Mouse (Mus musculus) intestine, postnatal 0 days (tissue): ENCODE measurements around the gene Cxadr. TPM values are rescaled to one million over a fixed set of nuclear protein-coding genes. Genes with fewer than 3 reads are reported as not detected.

ENCODE experiments used
- ATAC-seq: fragments of 200-750 bp; cut with Nextera tagmentation; 2 replicates; pipeline ENCODE4 v1.8.0; 2017; ENCODE audit warnings: mild to moderate bottlenecking, moderate TSS enrichment, moderate library complexity
- H3K27ac ChIP-seq: fragments of 300-500 bp; sonication (generic); 2 replicates; pipeline ENCODE4 v1.5.1; 2014; ENCODE audit warnings: mild to moderate bottlenecking, low read depth, low read length, moderate library complexity
- H3K27me3 ChIP-seq: fragments of 300-500 bp; sonication (generic); replicated peaks from 2 replicates; pipeline ENCODE4 v1.6.1; 2014; ENCODE audit warnings: low read length, mixed read lengths; ENCODE audit not compliant: control insufficient read depth, insufficient read depth
- H3K36me3 ChIP-seq: fragments of 300-500 bp; sonication (generic); 2 replicates; pipeline ENCODE4 v1.6.1; 2014; ENCODE audit warnings: mild to moderate bottlenecking, moderate library complexity; ENCODE audit not compliant: control insufficient read depth, insufficient read depth
- H3K4me1 ChIP-seq: fragments of 300-500 bp; sonication (generic); replicated peaks from 2 replicates; pipeline ENCODE4 v1.6.1; 2014; ENCODE audit warnings: antibody characterized with exemption, low read length, mixed read lengths; ENCODE audit not compliant: control insufficient read depth, insufficient read depth
- H3K4me2 ChIP-seq: fragments of 300-500 bp; sonication (generic); replicated peaks from 2 replicates; pipeline ENCODE4 v1.6.1; 2014; ENCODE audit warnings: low read depth, mild to moderate bottlenecking, moderate library complexity
- H3K4me3 ChIP-seq: fragments of 300-500 bp; sonication (generic); 2 replicates; pipeline ENCODE4 v1.5.1; 2014; ENCODE audit warnings: low read depth, low read length
- H3K9ac ChIP-seq: fragments of 300-500 bp; sonication (generic); 2 replicates; pipeline ENCODE4 v1.6.1; 2014; ENCODE audit warnings: mild to moderate bottlenecking, low read depth, low read length
- H3K9me3 ChIP-seq: fragments of 300-500 bp; sonication (generic); 2 replicates; pipeline ENCODE4 v1.6.1; 2016; ENCODE audit warnings: mixed run types; ENCODE audit not compliant: control insufficient read depth
- CTCF ChIP-seq: sonication (generic); IDR thresholded peaks from 2 replicates; pipeline ENCODE4 v1.5.1; 2016; ENCODE audit warnings: low read depth, mild to moderate bottlenecking, control low read depth, antibody characterized with exemption, moderate library complexity
- WGBS: fragments of 180-500 bp; shearing (Covaris S2); extraction: QIAGEN DNeasy Blood & Tissue Kit; methylation state at CpG from one replicate; pipeline ENCODE4 v1.1.7; 2014; 5-methylcytosine and 5-hydroxymethylcytosine counted together
- polyA plus RNA-seq: library from polyadenylated mRNA; unstranded; fragments of >200 nt; fragmentation: Nextera tagmentation; extraction: Ambion mirVana; gene quantifications from 2 replicates; pipeline ENCODE4 v1.2.1, GENCODE M21; 2015

Cxadr gene
- polyA plus RNA-seq, 1 experiment from 2014 or later = 55.9 TPM

DNA sequence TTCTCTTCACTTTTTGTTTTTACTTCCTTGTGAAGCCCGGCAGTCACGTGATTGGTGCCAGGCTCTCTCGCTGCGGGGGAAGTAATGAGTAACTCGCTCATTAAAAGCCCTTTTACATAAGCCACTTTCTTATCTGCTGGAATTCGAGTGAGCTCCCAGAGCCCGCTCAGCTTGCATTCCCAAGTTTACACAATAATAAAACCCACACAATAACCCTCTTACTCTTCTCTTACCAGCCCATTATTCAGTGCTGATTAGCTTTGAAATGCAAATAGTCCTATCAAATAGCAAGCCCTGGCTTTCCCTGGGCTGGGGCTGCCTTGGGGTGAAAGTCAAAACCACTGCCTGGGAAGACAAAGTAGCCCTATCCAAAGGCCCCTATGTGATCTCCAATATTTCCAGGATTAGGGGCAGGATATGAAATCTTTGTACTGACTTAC is 36.1 kb upstream of the Cxadr start:
- Histone ChIP-seq H3K9ac (peak overlapping the region; percentile 60), H3K27me3 (no peaks in the 10 kb centered on the region), H3K4me3 (peak overlapping the region; percentile 34), H3K36me3 (no peaks in the 10 kb centered on the region), H3K27ac (peak overlapping the region; percentile 92), H3K4me2 (peak overlapping the region; percentile 64), H3K9me3 (no peaks in the 10 kb centered on the region), H3K4me1 (0 out of 2 replicates have a peak, but pooled peaks cover 5% of the 10 kb centered on the region)
- TF ChIP-seq CTCF = no peak
- peak; percentile 61 for ATAC-seq
- 0% methylated on average over 7 of the region's 7 CpGs for WGBS

DNA sequence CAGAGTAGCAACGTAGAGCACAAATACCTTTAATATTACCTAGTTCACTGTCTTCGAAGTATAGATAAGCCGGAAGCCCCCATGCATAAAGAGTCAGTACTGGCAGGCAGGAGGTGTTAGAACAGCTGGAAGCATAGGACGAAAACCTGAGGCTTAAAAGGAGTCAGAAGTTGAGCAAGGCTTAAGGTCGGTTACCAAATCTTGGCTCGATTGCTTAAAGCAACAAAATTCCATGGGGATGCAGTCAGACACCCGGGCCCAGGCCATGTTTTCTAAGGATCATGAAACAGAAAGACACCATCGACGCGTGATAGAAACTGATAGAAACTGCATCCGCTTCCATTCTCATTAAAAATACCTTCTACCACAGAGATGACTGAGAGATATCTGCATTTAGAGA is 35.5 kb upstream of the Cxadr start:
- Histone ChIP-seq H3K4me3 (no peak overlapping the region), H3K27me3 (no peaks in the 10 kb centered on the region), H3K9me3 (no peaks in the 10 kb centered on the region), H3K36me3 (no peaks in the 10 kb centered on the region), H3K4me2 (no peak overlapping the region), H3K9ac (no peak overlapping the region), H3K4me1 (0 out of 2 replicates have a peak, but pooled peaks cover 5% of the 10 kb centered on the region), H3K27ac (peak overlapping the region; percentile 92)
- TF ChIP-seq CTCF = no peak
- no peak for ATAC-seq
- WGBS = 38% methylated on average over 11 of the region's 11 CpGs

DNA sequence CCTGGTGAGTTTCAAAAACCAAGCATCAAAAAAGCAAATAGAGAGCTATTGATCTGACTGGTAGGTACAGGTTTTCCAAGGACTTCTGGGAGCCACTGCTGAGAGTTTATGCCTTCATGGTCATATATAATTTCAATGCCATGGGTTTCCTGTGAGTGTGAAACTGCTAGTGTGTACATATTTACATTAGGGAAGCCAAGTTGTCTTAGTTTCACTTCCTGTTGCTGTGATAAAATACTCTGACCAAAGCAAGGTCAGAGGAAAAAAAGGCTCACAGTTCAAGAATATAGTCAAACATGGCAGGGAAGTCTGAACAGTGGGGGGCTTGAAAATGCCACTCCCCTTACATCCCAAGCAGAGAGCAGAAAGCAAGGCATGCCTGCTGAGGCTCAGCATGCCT is 33.8 kb upstream of the Cxadr start:
- Histone ChIP-seq H3K4me3 (no peak overlapping the region), H3K9me3 (no peaks in the 10 kb centered on the region), H3K9ac (no peak overlapping the region), H3K27me3 (no peaks in the 10 kb centered on the region), H3K27ac (peak overlapping the region; percentile 67), H3K4me1 (0 out of 2 replicates have a peak, but pooled peaks cover 5% of the 10 kb centered on the region), H3K36me3 (no peaks in the 10 kb centered on the region), H3K4me2 (no peak overlapping the region; the same call in 1 of the 2 replicates)
- no peak for TF ChIP-seq CTCF
- peak; percentile 19; the same call in 1 of the 2 replicates for ATAC-seq

DNA sequence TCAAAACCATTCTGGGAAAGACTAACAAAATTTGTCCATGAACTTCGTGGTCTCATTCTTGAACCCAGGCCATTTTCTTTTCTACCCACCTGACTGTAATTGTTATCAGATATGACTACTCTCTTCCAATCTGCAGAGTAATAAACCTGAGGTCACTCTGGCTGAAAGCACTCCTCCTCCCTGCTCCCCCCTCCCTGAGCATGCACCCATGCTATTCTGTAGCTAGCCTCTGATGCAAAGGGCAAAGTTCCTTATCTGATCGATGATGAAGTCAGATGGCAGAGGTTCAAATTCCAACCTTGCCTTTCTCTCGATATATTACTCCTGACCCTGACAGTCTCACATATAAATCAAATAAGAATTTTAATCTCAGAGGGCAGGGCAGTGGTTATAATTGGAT is 33.1 kb upstream of the Cxadr start:
- Histone ChIP-seq H3K4me1 (0 out of 2 replicates have a peak, but pooled peaks cover 5% of the 10 kb centered on the region), H3K9me3 (no peaks in the 10 kb centered on the region), H3K9ac (no peak overlapping the region), H3K36me3 (no peaks in the 10 kb centered on the region), H3K4me3 (no peak overlapping the region), H3K27ac (peak overlapping the region; percentile 0; the same call in 1 of the 2 replicates), H3K4me2 (no peak overlapping the region), H3K27me3 (no peaks in the 10 kb centered on the region)
- WGBS = 37% methylated on average over 3 of the region's 3 CpGs
- peak; percentile 87 for ATAC-seq
- TF ChIP-seq CTCF = no peak

DNA sequence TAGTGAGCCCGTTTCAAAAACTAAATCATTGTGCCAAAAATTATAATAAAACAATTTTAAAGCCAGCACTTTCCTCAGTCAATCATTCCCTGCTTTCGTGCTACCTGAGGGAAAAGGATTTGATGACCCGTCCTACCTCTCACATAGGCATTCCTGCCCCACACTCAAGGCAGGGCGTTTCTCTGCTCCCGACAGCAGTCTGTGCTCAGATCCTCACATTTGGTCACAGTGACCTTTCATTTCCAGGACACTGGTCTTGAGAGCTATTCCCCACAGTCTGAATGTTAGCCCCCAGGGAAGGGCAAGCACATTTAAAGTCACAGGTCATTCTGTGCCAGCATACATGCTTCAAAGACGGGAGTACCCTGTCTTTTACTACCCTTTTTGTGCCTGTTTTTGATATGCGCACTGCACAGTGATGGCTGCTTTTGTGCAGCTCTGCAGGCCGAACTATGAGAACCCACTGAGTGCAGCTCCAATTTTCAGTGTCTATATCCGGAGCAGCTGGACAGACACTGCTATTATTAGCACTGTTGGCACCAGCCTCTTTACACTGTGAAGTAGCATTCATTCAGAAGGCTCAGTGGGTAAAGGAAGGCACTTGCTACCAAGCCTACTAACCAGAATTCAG is 26.3 kb upstream of the Cxadr start:
- H3K4me1 ChIP-seq = no peaks in the 10 kb centered on the region
- H3K4me3 ChIP-seq = no peak overlapping the region
- H3K27ac ChIP-seq = no peak overlapping the region
- H3K4me2 ChIP-seq = no peak overlapping the region
- no peak overlapping the region for H3K9ac ChIP-seq
- no peak for TF ChIP-seq CTCF
- H3K9me3 ChIP-seq = no peaks in the 10 kb centered on the region
- no peaks in the 10 kb centered on the region for H3K36me3 ChIP-seq
- no peaks in the 10 kb centered on the region for H3K27me3 ChIP-seq
- 86% methylated on average over 9 of the region's 9 CpGs for WGBS
- ATAC-seq = no peak

DNA sequence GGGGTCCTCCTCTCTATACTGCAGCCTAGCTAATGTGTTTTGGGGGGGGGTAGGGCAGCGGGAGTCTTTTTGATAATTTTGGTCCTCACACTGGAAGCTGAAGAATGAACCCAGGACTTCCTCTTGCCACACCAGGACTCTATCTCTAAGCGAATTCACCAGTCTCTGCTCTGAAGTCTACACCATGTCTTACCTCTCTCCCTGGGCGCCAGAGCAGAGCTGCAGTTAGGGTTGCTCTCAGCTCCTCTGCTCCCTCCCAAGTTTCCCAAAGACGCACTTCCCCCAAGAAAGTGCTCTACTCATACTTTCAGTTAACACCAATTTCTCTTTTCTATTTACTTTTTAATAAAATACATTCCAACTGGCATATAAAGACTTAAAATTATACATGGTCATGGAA is 23.7 kb upstream of the Cxadr start:
- 76% methylated on average over 4 of the region's 4 CpGs for WGBS
- ATAC-seq = no peak
- Histone ChIP-seq H3K4me3 (no peak overlapping the region), H3K27me3 (no peaks in the 10 kb centered on the region), H3K4me1 (no peaks in the 10 kb centered on the region), H3K9ac (no peak overlapping the region), H3K36me3 (no peaks in the 10 kb centered on the region), H3K4me2 (no peak overlapping the region), H3K27ac (no peak overlapping the region), H3K9me3 (no peaks in the 10 kb centered on the region)
- TF ChIP-seq CTCF = no peak
